Mouse (Mus musculus): Measurements from ENCODE around the gene Ccnd1. TPM values are rescaled to one million over a fixed set of nuclear protein-coding genes. Genes with fewer than 3 reads are reported as not detected.

Gene Ccnd1
- total RNA-seq (2021): 10 to 100 TPM; 41.2 to 42.1 TPM

DNA sequence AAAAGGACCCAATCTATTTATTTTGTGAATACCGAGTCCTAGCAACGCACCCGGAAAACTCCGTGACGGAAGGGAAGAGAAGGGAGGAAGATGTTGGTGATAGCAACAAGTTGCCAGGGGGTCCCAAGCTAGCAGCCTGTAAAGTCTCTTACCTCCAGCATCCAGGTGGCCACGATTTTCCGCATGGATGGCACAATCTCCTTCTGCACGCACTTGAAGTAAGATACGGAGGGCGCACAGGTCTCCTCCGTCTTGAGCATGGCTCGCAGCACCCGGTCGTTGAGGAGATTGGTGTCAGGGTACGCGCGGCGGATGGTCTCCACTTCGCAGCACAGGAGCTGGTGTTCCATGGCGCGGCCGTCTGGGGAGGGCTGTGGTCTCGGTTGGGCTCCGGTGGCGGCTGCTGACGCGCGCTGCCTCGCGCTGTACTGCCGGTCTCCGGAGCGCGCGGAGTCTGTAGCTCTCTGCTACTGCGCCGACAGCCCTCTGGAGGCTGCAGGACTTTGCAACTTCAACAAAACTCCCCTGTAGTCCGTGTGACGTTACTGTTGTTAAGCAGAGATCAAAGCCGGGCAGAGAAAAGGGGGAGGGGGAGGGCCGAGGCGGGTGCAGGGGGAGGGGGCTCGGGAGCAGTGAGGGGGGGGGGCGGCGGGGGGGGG lies at the start of gene Ccnd1:
TSS of gene Ccnd1 (minus strand) at position 582 of the 659 bp plus-strand sequence.
- peak; percentile 51 for DNase-seq (ENCODE audit: low spot score)

DNA sequence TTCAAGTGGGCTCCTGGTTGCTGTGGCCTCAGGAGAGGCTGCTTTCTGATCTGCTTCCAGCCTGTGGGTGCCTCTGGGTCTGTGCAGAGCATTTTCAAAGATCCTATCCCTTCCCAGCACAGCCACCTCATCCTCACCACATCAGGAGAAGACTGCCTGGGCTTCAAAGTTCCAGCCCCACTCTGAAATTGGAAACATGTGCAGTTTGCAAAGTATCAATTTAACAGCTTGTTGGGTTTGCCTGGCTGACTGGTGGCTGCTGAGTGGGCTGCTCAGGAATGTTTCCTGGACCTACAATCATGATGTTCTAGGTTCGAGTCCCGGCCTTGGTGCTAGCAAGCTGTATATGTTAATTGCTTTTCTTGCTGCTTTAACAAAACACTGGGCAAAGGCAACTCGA lies 49.1 kb upstream of the Ccnd1 start:
- no peak for DNase-seq (ENCODE audit: low spot score)
- intact Hi-C loops (cut with DNase I): no loop called here

More for the DNA sequence above, at the start of gene Ccnd1:
- intact Hi-C loops (cut with DNase I): loop anchor here (2.0 to 5.0 kb wide), 2 partner anchors 58 to 171 kb away; no protein-coding TSS in a partner anchor

DNA sequence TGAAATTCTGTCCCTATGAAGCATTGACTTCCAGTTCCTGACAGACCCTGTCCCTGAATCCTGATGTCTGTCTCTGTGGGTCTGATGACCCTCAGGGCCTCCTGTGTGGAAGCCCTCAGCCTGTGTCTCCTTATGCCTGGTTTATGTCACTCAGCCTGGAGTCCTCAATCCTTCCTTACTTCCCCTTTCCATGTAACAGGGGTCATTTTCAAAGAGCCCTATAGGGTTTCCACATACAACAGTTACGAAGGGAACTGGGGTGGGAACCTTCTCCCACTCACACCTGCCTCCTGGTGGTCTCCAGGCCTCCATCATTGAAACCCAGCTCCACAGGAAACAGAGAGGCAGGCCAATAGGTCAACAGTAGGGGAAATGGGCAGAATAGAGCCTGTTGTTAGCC lies 45.4 kb upstream of the Ccnd1 start:
- intact Hi-C loops (cut with DNase I): no loop called here
- DNase-seq (ENCODE audit: low spot score): no peak

- DNase-seq (ENCODE audit: low spot score): no peak
- intact Hi-C loops (cut with DNase I): no loop called here
These were observed 42.8 kb upstream of the Ccnd1 start for GRCm38 (mm10) chr7:144982358-144983110.

GRCm38 (mm10) chr7:144981426-144982079 lies 41.8 kb upstream of the Ccnd1 start:
- intact Hi-C loops (cut with DNase I): no loop called here

GRCm38 (mm10) chr7:144979814-144980213 lies 40.1 kb upstream of the Ccnd1 start:
- intact Hi-C loops (cut with DNase I): no loop called here

More at GRCm38 (mm10) chr7:144981426-144982079, 41.8 kb upstream of the Ccnd1 start:
- no peak for DNase-seq (ENCODE audit: low spot score)

DNA sequence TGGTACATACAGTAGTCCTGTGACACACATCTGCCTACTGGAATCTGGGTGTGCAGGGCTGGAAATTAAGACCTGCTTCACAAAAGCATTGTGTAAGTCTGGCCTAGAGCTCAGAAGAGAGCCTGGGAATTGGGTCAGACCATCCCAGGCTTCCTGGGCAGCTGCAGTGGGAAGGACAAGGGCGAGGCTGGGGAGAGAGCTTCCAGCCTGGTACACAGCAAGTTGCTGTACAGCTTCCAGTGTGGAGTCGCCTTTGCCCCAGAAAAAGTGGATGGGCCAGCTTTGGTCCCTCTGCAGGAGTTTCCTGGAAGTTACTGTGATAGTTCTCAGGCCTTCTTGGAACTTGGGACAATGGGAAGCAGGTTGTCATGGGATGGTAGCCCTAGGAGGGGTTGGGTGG lies 37.4 kb upstream of the Ccnd1 start:
- intact Hi-C loops (cut with DNase I): no loop called here
- DNase-seq (ENCODE audit: low spot score): no peak

More at GRCm38 (mm10) chr7:144979814-144980213, 40.1 kb upstream of the Ccnd1 start:
- DNase-seq (ENCODE audit: low spot score): no peak

GRCm38 (mm10) chr7:144973461-144973860 lies 33.7 kb upstream of the Ccnd1 start:
- intact Hi-C loops (cut with DNase I): no loop called here
- peak; percentile 33 for DNase-seq (ENCODE audit: low spot score)

DNA sequence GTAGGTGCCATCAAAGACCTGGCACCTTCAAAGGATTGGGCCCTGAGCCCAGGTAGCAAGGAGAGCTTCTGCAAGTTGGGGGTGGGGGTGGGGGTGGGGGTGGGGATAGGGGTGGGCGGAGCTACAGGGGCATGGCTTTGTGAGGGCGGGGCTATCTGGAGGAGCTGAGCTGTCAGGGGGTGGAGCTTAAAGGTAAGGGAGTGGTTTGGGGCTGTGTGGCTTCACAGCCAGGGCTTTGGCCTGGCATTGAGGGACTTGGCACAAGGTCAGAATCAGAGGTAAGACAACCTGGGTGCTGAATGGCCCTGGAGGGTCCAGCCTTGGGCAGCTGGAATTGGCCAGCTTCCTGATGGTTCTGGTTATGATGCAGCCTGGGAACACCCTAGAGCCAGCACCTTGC lies 32.0 kb upstream of the Ccnd1 start:
- no peak for DNase-seq (ENCODE audit: low spot score)
- intact Hi-C loops (cut with DNase I): no loop called here

- DNase-seq (ENCODE audit: low spot score): no peak
- intact Hi-C loops (cut with DNase I): no loop called here
These were observed 31.5 kb upstream of the Ccnd1 start for GRCm38 (mm10) chr7:144970997-144971768.

GRCm38 (mm10) chr7:144965893-144966292 lies 26.2 kb upstream of the Ccnd1 start:
- intact Hi-C loops (cut with DNase I): no loop called here
- DNase-seq (ENCODE audit: low spot score): no peak

GRCm38 (mm10) chr7:144964316-144964715 lies 24.6 kb upstream of the Ccnd1 start:
- intact Hi-C loops (cut with DNase I): no loop called here
- no peak for DNase-seq (ENCODE audit: low spot score)

- intact Hi-C loops (cut with DNase I): no loop called here
- DNase-seq (ENCODE audit: low spot score): no peak
These were observed 24.2 kb upstream of the Ccnd1 start for GRCm38 (mm10) chr7:144963911-144964310.

DNA sequence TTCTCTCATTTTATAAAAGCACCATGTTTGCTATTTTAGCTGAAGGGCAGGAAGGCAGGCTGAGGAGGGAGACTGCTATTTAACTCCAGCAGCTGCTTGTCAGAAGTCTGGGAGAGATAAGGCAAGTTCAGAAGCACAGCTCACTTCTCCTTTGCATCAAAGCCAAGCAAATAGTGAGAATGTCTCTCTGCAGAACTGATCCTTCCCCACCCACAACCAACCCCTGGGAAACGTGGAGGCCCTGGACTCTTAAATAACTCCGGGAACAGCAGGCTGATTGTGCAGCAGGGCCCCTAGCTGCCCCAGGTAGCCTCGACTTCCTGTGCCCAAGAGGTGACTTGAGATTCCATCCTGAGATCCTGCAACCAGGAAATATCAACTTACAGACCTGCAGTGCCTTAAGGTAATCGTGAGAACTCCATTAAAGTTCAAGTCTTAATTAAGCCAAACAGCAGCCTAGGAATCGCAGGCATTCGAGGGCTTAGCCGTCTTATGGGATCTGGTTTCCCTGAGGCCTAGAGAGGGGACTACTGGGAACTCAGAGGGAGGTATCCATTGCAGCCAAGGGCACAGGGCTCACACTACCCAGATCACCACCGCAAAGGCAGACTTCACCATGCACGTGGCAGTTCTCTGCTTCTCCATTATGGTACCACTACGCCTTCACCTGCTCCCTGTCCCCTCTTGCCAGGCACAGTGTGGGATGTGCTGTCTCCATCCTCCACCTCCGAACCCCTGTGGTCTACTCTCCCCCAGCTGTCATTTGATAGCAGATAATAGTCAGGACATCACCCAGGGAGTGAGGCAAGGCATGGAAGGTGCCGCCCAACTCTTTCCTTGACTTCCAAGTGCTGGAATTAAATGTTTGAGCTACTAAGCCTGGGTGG lies 19.0 kb upstream of the Ccnd1 start:
- DNase-seq (ENCODE audit: low spot score): no peak
- intact Hi-C loops (cut with DNase I): no loop called here

GRCm38 (mm10) chr7:144943254-144943653 lies 3.5 kb upstream of the Ccnd1 start:
- DNase-seq (ENCODE audit: low spot score): peak; percentile 62
- intact Hi-C loops (cut with DNase I): loop anchor here (2.0 to 5.0 kb wide), 2 partner anchors 54 to 88 kb away; no protein-coding TSS in a partner anchor

GRCm38 (mm10) chr7:144942744-144943135 lies 3.0 kb upstream of the Ccnd1 start:
- intact Hi-C loops (cut with DNase I): loop anchor here (2.0 to 5.0 kb wide), 2 partner anchors 55 to 88 kb away; no protein-coding TSS in a partner anchor
- no peak for DNase-seq (ENCODE audit: low spot score)

GRCm38 (mm10) chr7:144942071-144942743 lies 2.5 kb upstream of the Ccnd1 start:
- DNase-seq (ENCODE audit: low spot score): no peak
- intact Hi-C loops (cut with DNase I): loop anchor here (2.0 to 5.0 kb wide), 2 partner anchors 55 to 89 kb away; no protein-coding TSS in a partner anchor

DNA sequence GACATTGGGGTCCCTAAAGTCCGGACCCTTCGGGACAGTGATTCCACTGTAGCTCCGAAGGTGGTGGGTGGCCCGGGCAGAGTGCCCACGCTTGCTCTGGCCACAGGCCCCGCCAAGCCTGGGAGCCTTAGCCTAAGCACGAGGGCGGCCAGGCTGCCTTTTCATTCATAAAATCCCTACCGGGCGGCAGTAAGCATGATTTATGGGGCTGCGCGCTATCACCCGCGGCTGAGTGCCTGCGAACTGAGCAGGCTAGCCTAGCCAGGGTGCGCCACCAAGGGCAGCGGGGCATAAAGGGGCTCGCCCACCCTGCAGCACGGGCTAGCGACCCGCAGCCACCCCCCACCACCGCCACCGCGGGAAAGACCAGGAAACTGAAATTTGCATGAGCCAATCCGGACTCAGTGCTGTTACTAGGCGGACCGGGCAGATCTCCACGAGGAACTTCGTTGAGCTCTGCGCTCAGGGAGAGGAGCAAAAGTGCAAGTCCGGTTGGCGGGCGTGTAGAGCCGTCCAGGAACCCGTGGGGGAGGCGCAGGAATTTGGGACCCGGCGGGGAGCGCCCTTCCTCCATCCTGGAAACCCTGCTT lies 1.6 kb upstream of the Ccnd1 start:
- DNase-seq (ENCODE audit: low spot score): peak; percentile 85
- intact Hi-C loops (cut with DNase I): loop anchor here (5.0 kb wide), 1 partner anchor 56 kb away; no protein-coding TSS in a partner anchor

All from heart, postnatal 25 days (tissue).